9 mouse cellular contexts compared by ENCODE assay signal in the genomic region with DNA sequence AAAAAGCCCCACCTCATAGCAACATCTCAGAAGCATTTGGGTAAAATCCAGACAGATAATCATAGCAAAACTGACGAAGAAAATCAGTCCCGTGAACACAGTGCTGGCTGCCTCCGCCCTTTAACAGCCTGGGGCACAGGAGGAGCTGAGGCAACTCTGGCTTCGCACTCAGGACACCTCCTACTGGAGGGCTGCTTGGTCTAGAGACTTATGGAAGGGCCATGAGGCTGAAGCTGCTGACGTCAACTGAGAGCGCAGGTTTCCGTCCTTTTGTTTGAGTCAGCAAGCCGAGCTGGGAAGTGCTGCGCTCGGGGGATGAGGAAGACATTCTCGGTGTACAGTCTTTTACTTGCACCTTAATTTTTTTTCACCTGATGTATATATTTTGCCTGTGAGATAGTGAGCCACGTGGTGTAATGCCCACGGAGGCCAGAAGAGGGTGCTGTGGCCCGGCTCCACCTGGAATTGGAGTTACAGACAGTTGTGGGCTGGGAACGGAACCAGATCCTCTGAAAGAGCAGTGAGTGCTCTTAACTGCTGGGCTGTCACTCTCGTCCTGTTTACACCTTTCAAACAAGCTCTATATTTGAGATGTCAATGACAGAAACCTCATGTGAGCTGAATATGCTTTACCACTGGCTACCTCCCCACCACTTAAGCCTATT. TPM values are rescaled to one million over a fixed set of nuclear protein-coding genes. Genes with fewer than 3 reads are reported as not detected.
DNase-seq lines count a peak whose midpoint lies in the region; ATAC-seq and TF ChIP-seq lines count a peak whose summit lies in the region.
"Had no signal": no experiment of that assay in that cellular context is flagged by ENCODE, and none has a peak within 500 bp of the region (broad histone marks: within the 10 kb centered on the region; RNA-seq: fewer than 3 reads in every experiment).

No protein-coding gene starts in this region.

- 0 out of 2 replicates have a peak, but pooled peaks have one; percentile 24 for ATAC-seq in heart, postnatal 0 days (ENCODE audit: insufficient read depth, low read depth)
- ATAC-seq in limb, embryonic 11.5 days (ENCODE audit: insufficient number of reproducible peaks, low FRiP score, low TSS enrichment, low read depth) = no peak

- H3K9me3 ChIP-seq in heart, postnatal 0 days (replicated peaks; ENCODE audit: control insufficient read depth, low read length) = no peaks in the 10 kb centered on the region; the same call in 1 of the 2 replicates
- no peaks in the 10 kb centered on the region for H3K9me3 ChIP-seq in MEL (replicated peaks; ENCODE audit: insufficient read depth, low read length)
- H3K9me3 ChIP-seq in limb, embryonic 11.5 days (ENCODE audit: control insufficient read depth, low read length) = no peaks in the 10 kb centered on the region
- H3K9me3 ChIP-seq: neural tube, embryonic 13.5 days had no signal

- no peak overlapping the region for H3K4me2 ChIP-seq in heart, postnatal 0 days (ENCODE audit: low read depth, low read length)
- no peak overlapping the region for H3K4me2 ChIP-seq in limb, embryonic 11.5 days (ENCODE audit: low read depth, severe bottlenecking)
- H3K4me2 ChIP-seq: neural tube, embryonic 13.5 days had no signal

- no peaks in the 10 kb centered on the region for H3K27me3 ChIP-seq in heart, postnatal 0 days (ENCODE audit: control insufficient read depth, insufficient read depth, low read length)
- no peaks in the 10 kb centered on the region for H3K27me3 ChIP-seq in MEL (ENCODE audit: control insufficient read depth in 1 of 2, insufficient read depth in 2 of 2, low read length in 2 of 2)
- no peaks in the 10 kb centered on the region for H3K27me3 ChIP-seq in limb, embryonic 11.5 days (ENCODE audit: control insufficient read depth, insufficient read depth, low read length)
- H3K27me3 ChIP-seq: neural tube, embryonic 13.5 days had no signal

- TF ChIP-seq EP300 in heart, postnatal 0 days (IDR thresholded peaks at IDR 0.05; ENCODE audit: low read depth) = no peak
- TF ChIP-seq EP300 in MEL (IDR thresholded peaks at IDR 0.05; ENCODE audit: low read depth in 1 of 2, low read length in 2 of 2) = no peak

- no peaks in the 10 kb centered on the region for H3K4me1 ChIP-seq in heart, postnatal 0 days (ENCODE audit: control insufficient read depth, insufficient read depth)
- H3K4me1 ChIP-seq in MEL (ENCODE audit: control insufficient read depth in 1 of 2, insufficient read depth in 2 of 2, low read length in 2 of 2) = no peaks in the 10 kb centered on the region
- H3K4me1 ChIP-seq in limb, embryonic 11.5 days (ENCODE audit: control insufficient read depth, insufficient read depth, low read length) = no peaks in the 10 kb centered on the region
- H3K4me1 ChIP-seq: neural tube, embryonic 13.5 days had no signal

- 55% methylated on average over 16 of the region's 16 CpGs for WGBS in heart, postnatal 0 days
- 64% methylated on average over 16 of the region's 16 CpGs for WGBS in limb, embryonic 11.5 days

- intact Hi-C loops in heart, postnatal 25 days (cut with DNase I) = loop anchor here (1.0 to 5.0 kb wide), 3 partner anchors 41 to 147 kb away; no protein-coding TSS in a partner anchor

- peak; percentile 35 for TF ChIP-seq CTCF in heart, postnatal 0 days (IDR thresholded peaks at IDR 0.05; ENCODE audit: low read depth)
- peak; percentile 75 to 83 (median 83) for TF ChIP-seq CTCF in MEL (IDR thresholded peaks at IDR 0.05 in 2 of 3, conservative IDR thresholded peaks at IDR 0.05 in 1 of 3; ENCODE audit: control insufficient read depth in 1 of 3, insufficient read depth in 1 of 3, low read depth in 2 of 3, low read length in 3 of 3, poor library complexity in 1 of 3, severe bottlenecking in 1 of 3)

- H3K9ac ChIP-seq in heart, postnatal 0 days (replicated peaks; ENCODE audit: low read depth, low read length) = no peak overlapping the region
- H3K9ac ChIP-seq in MEL (ENCODE audit: control insufficient read depth, low read depth, low read length, poor library complexity, severe bottlenecking) = no peak overlapping the region
- no peak overlapping the region for H3K9ac ChIP-seq in limb, embryonic 11.5 days (ENCODE audit: low read length)
- H3K9ac ChIP-seq: neural tube, embryonic 13.5 days had no signal

- TF ChIP-seq RAD21 in MEL (IDR thresholded peaks at IDR 0.05; ENCODE audit: low read depth, low read length) = peak; percentile 46

- H3K36me3 ChIP-seq in heart, postnatal 0 days (replicated peaks; ENCODE audit: control insufficient read depth, insufficient read depth, low read length) = peaks cover 3% of the 10 kb centered on the region; the same call in 1 of the 2 replicates
- H3K36me3 ChIP-seq in MEL (ENCODE audit: control insufficient read depth in 1 of 2, insufficient read depth in 2 of 2, low read length in 2 of 2) = no peaks in the 10 kb centered on the region
- no peaks in the 10 kb centered on the region; the same call in 1 of the 2 replicates for H3K36me3 ChIP-seq in limb, embryonic 11.5 days (ENCODE audit: control insufficient read depth, insufficient read depth, low read length)

- no peak overlapping the region for H3K4me3 ChIP-seq in heart, postnatal 0 days (ENCODE audit: low read depth, low read length)
- H3K4me3 ChIP-seq in MEL (ENCODE audit: control insufficient read depth in 1 of 2, insufficient read depth in 1 of 2, low read depth in 2 of 2, low read length in 2 of 2) = no peak overlapping the region
- H3K4me3 ChIP-seq in limb, embryonic 11.5 days (ENCODE audit: low read depth, low read length) = no peak overlapping the region
- H3K4me3 ChIP-seq: neural tube, embryonic 13.5 days had no signal

- no peaks in the 10 kb centered on the region for H3K79me2 ChIP-seq in MEL (ENCODE audit: control insufficient read depth, insufficient read depth, low read length, poor library complexity)

- no peak for TF ChIP-seq POLR2A in MEL (IDR thresholded peaks at IDR 0.05; ENCODE audit: control insufficient read depth in 1 of 2, insufficient read depth in 1 of 2, low read depth in 1 of 2, low read length in 2 of 2, poor library complexity in 1 of 2)

- no peak for DNase-seq in heart, postnatal 0 days (ENCODE audit: low spot score)
- no peak for DNase-seq in heart, postnatal 25 days (ENCODE audit: low spot score)
- DNase-seq in 3T3-L1 (ENCODE audit: low read depth, low spot score) (peak; percentile 21), MEL (ENCODE audit: low read depth, low spot score) (peak; percentile 63)
- DNase-seq in limb, embryonic 11.5 days (ENCODE audit: low spot score) = peak; percentile 46
- no peak for DNase-seq in spleen, postnatal 36 days (ENCODE audit: low spot score in 2 of 2)
- DNase-seq in retina, postnatal 1 day = no peak
- no peak for DNase-seq in adrenal gland, adult 8-10 months

- no peak overlapping the region for H3K27ac ChIP-seq in heart, postnatal 0 days (ENCODE audit: low read depth)
- H3K27ac ChIP-seq in MEL (ENCODE audit: control insufficient read depth, low read depth, low read length) = no peak overlapping the region
- H3K27ac ChIP-seq in limb, embryonic 11.5 days (replicated peaks; ENCODE audit: low read depth, low read length) = no peak overlapping the region
- H3K27ac ChIP-seq: neural tube, embryonic 13.5 days had no signal

TF ChIP-seq in MEL, 35 proteins besides CTCF, POLR2A, EP300 and RAD21:
- peak; percentile 97 for TF ChIP-seq MYC (IDR thresholded peaks at IDR 0.05; ENCODE audit: low read depth, low read length)
- no peak for TF ChIP-seq MAFK (IDR thresholded peaks at IDR 0.05; ENCODE audit: borderline replicate concordance, low read depth, low read length)
- no peak for TF ChIP-seq MEF2A (IDR thresholded peaks at IDR 0.05; ENCODE audit: extremely low read depth, insufficient replicate concordance, low read depth, low read length, poor library complexity, severe bottlenecking)
- peak; percentile 90 for TF ChIP-seq MAX (IDR thresholded peaks at IDR 0.05; ENCODE audit: low read length)
- TF ChIP-seq MXI1 (IDR thresholded peaks at IDR 0.05; ENCODE audit: low read depth, low read length) = peak; percentile 74; the same call in 1 of the 2 replicates
- no peak for TF ChIP-seq TCF12 (IDR thresholded peaks at IDR 0.05; ENCODE audit: low read depth, low read length)
- peak; percentile 60 for TF ChIP-seq SMC3 (IDR thresholded peaks at IDR 0.05; ENCODE audit: low read depth, low read length)
- TF ChIP-seq USF1 (IDR thresholded peaks at IDR 0.05; ENCODE audit: low read depth, low read length) = peak; percentile 58; the same call in 1 of the 2 replicates
- TF ChIP-seq ZNF384 (IDR thresholded peaks at IDR 0.05; ENCODE audit: low read depth, low read length) = no peak
- TF ChIP-seq USF2 (IDR thresholded peaks at IDR 0.05; ENCODE audit: borderline replicate concordance in 1 of 2, insufficient read depth in 1 of 2, low read depth in 1 of 2, low read length in 2 of 2) = no peak

RNA-seq across cellular contexts. Expression of gene Scml4, which starts 18.5 kb away (rescaled TPM):
- 0.19 and 4.9 TPM in 2 replicates for total RNA-seq in heart, postnatal 0 days (2014; rRNA removed; ENCODE audit: low replicate concordance)
- 1.1 and 1.2 TPM in 2 replicates for polyA plus RNA-seq in heart, postnatal 0 days (2015; fragmentation: Nextera tagmentation; extraction: Ambion mirVana)
- total RNA-seq in heart, postnatal 25 days (2021) = 1 to 10 TPM; 1.2 to 1.8 TPM
- 0.08 TPM in 1 of 2 replicates, not detected in the other for total RNA-seq in MEL (2012; rRNA removed)
- polyA plus RNA-seq in MEL (2012; ENCODE audit: insufficient read depth in 1 of 2, insufficient read length in 2 of 2, low read depth in 1 of 2, low replicate concordance in 2 of 2, missing spikeins in 1 of 2) = under 1 TPM in 1 of 2 experiments, not detected in 1; 0.03 TPM
- polyA plus RNA-seq in limb, embryonic 11.5 days (2014; fragmentation: Nextera tagmentation; extraction: Ambion mirVana) = 0.13 and 0.45 TPM in 2 replicates
- 1 to 10 TPM; 4.6 to 7.4 (median 6.7) TPM for total RNA-seq in adrenal gland, adult 8-10 months (2022)

Comparison
In these comparisons a context has a peak if more than half of its experiments do, and no peak if none do; other contexts are left out.
1. DNase-seq: peak in 3T3-L1 (single experiment), MEL (single experiment) and limb, embryonic 11.5 days (single experiment); none in heart, postnatal 0 days (single experiment), heart, postnatal 25 days (single experiment), spleen, postnatal 36 days (0 of 2), retina, postnatal 1 day (single experiment) and adrenal gland, adult 8-10 months (single experiment).